Mouse (Mus musculus): ENCODE data around the gene Cadm1. TPM values are rescaled to one million over a fixed set of nuclear protein-coding genes. Genes with fewer than 3 reads are reported as not detected.

Gene Cadm1
- polyA plus RNA-seq, 1 experiment = 6.0 TPM

DNA sequence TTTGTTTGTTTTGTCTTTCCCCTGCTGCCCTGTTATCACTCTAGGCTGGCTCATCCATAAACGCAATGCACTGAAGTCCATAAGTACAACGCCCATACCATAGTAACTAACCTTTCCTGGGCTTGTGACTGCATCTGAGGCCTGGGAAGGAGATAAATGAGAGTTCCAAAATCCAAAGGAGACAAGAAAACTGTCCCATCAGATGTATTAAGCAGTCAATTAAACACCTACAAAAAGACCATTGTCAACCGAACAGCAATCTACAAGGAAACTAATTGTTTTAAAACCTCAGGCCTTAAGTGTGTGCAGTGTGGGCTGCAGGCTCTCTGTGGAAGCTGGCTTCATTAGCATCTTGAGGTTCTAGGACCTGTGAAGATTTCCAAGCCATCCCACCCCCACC lies 331.0 kb downstream of the Cadm1 start:
- H3K27me3 ChIP-seq (replicated peaks; ENCODE audit: control insufficient read depth, insufficient read depth, low read length) = no peaks in the 10 kb centered on the region
- H3K36me3 ChIP-seq (ENCODE audit: control insufficient read depth, insufficient read depth, low read length) = no peaks in the 10 kb centered on the region
- no peak for TF ChIP-seq POLR2A (IDR thresholded peaks at IDR 0.05; ENCODE audit: low read depth, low read length)
- TF ChIP-seq CTCF (conservative IDR thresholded peaks at IDR 0.05; ENCODE audit: insufficient read depth, insufficient read length, low read depth, low read length) = no peak
- no peak overlapping the region for H3K27ac ChIP-seq (ENCODE audit: insufficient read depth, low read depth, low read length)
- 85% methylated on average over 3 of the region's 3 CpGs for WGBS
- no peak overlapping the region for H3K4me3 ChIP-seq (ENCODE audit: insufficient read depth, low read depth, low read length)
- no peak for DNase-seq
- no peaks in the 10 kb centered on the region for H3K4me1 ChIP-seq (ENCODE audit: control insufficient read depth, insufficient read depth, low read length)

- no peaks in the 10 kb centered on the region for H3K36me3 ChIP-seq (ENCODE audit: control insufficient read depth, insufficient read depth, low read length)
- 80% methylated on average over 2 of the region's 2 CpGs for WGBS
- TF ChIP-seq POLR2A (IDR thresholded peaks at IDR 0.05; ENCODE audit: low read depth, low read length) (no peak), CTCF (conservative IDR thresholded peaks at IDR 0.05; ENCODE audit: insufficient read depth, insufficient read length, low read depth, low read length) (no peak)
- no peak overlapping the region for H3K4me3 ChIP-seq (ENCODE audit: insufficient read depth, low read depth, low read length)
- H3K27me3 ChIP-seq (replicated peaks; ENCODE audit: control insufficient read depth, insufficient read depth, low read length) = no peaks in the 10 kb centered on the region
- H3K4me1 ChIP-seq (ENCODE audit: control insufficient read depth, insufficient read depth, low read length) = no peaks in the 10 kb centered on the region
- no peak overlapping the region for H3K27ac ChIP-seq (ENCODE audit: insufficient read depth, low read depth, low read length)
- no peak for DNase-seq
Observed at GRCm38 (mm10) chr9:47861783-47862182, 331.8 kb downstream of the Cadm1 start.

DNA sequence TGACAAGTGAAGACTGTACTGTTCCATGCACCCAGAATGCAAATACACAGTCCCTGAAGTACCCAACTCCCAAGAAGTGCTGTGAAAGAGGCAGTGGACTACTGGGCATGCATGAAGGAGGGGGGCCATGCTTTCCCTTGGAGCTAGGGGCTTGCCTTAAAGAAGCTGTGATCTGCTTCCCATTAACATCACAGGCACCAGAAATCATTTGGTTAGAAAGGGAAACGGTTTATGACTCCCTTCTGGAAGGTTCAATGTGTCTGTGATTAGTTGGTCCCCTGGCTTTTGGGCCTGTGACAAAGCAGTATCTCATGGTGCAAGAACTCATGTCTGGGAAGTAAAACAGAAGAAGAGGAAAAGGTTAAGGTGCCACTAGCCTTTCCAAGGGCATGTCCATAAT lies 336.0 kb downstream of the Cadm1 start:
- Histone ChIP-seq H3K4me3 (ENCODE audit: insufficient read depth, low read depth, low read length) (no peak overlapping the region), H3K27me3 (replicated peaks; ENCODE audit: control insufficient read depth, insufficient read depth, low read length) (no peaks in the 10 kb centered on the region), H3K27ac (ENCODE audit: insufficient read depth, low read depth, low read length) (no peak overlapping the region), H3K36me3 (ENCODE audit: control insufficient read depth, insufficient read depth, low read length) (no peaks in the 10 kb centered on the region), H3K4me1 (ENCODE audit: control insufficient read depth, insufficient read depth, low read length) (no peaks in the 10 kb centered on the region)
- no peak for DNase-seq
- 29% methylated on average over 1 of the region's 1 CpGs for WGBS
- TF ChIP-seq POLR2A (IDR thresholded peaks at IDR 0.05; ENCODE audit: low read depth, low read length) (no peak), CTCF (conservative IDR thresholded peaks at IDR 0.05; ENCODE audit: insufficient read depth, insufficient read length, low read depth, low read length) (no peak)

DNA sequence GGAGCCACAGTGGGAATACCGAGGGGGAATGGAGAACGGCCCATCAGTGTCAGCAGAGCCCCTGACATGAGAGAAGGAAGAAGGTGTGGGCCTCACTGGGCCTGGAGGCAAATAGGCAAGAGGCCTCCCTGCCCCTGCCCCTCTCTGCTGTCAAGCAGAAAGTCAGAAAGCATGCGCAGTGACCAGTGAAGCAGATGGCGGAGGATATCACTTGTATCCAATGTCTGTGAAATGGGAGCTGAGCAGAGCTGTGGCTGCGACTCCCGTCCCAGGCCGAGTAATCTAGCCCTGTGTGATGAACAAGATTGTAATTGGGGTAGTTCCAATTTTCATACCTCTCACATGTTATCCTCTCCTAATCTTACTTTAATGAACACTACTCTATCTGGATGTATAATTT lies 337.5 kb downstream of the Cadm1 start:
- H3K27ac ChIP-seq (ENCODE audit: insufficient read depth, low read depth, low read length) = no peak overlapping the region
- no peak for TF ChIP-seq CTCF (conservative IDR thresholded peaks at IDR 0.05; ENCODE audit: insufficient read depth, insufficient read length, low read depth, low read length)
- TF ChIP-seq POLR2A (IDR thresholded peaks at IDR 0.05; ENCODE audit: low read depth, low read length) = no peak
- H3K36me3 ChIP-seq (ENCODE audit: control insufficient read depth, insufficient read depth, low read length) = no peaks in the 10 kb centered on the region
- DNase-seq = no peak
- 67% methylated on average over 7 of the region's 7 CpGs for WGBS
- H3K27me3 ChIP-seq (replicated peaks; ENCODE audit: control insufficient read depth, insufficient read depth, low read length) = no peaks in the 10 kb centered on the region
- no peaks in the 10 kb centered on the region for H3K4me1 ChIP-seq (ENCODE audit: control insufficient read depth, insufficient read depth, low read length)
- no peak overlapping the region for H3K4me3 ChIP-seq (ENCODE audit: insufficient read depth, low read depth, low read length)

- no peak for DNase-seq
- no peak overlapping the region for H3K27ac ChIP-seq (ENCODE audit: insufficient read depth, low read depth, low read length)
- H3K4me1 ChIP-seq (ENCODE audit: control insufficient read depth, insufficient read depth, low read length) = no peaks in the 10 kb centered on the region
- 79% methylated on average over 5 of the region's 5 CpGs for WGBS
- TF ChIP-seq POLR2A (IDR thresholded peaks at IDR 0.05; ENCODE audit: low read depth, low read length) (no peak), CTCF (conservative IDR thresholded peaks at IDR 0.05; ENCODE audit: insufficient read depth, insufficient read length, low read depth, low read length) (no peak)
- no peak overlapping the region for H3K4me3 ChIP-seq (ENCODE audit: insufficient read depth, low read depth, low read length)
- H3K27me3 ChIP-seq (replicated peaks; ENCODE audit: control insufficient read depth, insufficient read depth, low read length) = no peaks in the 10 kb centered on the region
- no peaks in the 10 kb centered on the region for H3K36me3 ChIP-seq (ENCODE audit: control insufficient read depth, insufficient read depth, low read length)
Observed at GRCm38 (mm10) chr9:47869661-47870060, 339.7 kb downstream of the Cadm1 start.

- H3K36me3 ChIP-seq (ENCODE audit: control insufficient read depth, insufficient read depth, low read length) = no peaks in the 10 kb centered on the region
- H3K27me3 ChIP-seq (replicated peaks; ENCODE audit: control insufficient read depth, insufficient read depth, low read length) = no peaks in the 10 kb centered on the region
- no peak overlapping the region for H3K4me3 ChIP-seq (ENCODE audit: insufficient read depth, low read depth, low read length)
- TF ChIP-seq CTCF (conservative IDR thresholded peaks at IDR 0.05; ENCODE audit: insufficient read depth, insufficient read length, low read depth, low read length) (no peak), POLR2A (IDR thresholded peaks at IDR 0.05; ENCODE audit: low read depth, low read length) (no peak)
- WGBS = 67% methylated on average over 10 of the region's 10 CpGs
- no peaks in the 10 kb centered on the region for H3K4me1 ChIP-seq (ENCODE audit: control insufficient read depth, insufficient read depth, low read length)
- no peak overlapping the region for H3K27ac ChIP-seq (ENCODE audit: insufficient read depth, low read depth, low read length)
- no peak for DNase-seq
Observed at GRCm38 (mm10) chr9:47876557-47877206, 346.7 kb downstream of the Cadm1 start.

DNA sequence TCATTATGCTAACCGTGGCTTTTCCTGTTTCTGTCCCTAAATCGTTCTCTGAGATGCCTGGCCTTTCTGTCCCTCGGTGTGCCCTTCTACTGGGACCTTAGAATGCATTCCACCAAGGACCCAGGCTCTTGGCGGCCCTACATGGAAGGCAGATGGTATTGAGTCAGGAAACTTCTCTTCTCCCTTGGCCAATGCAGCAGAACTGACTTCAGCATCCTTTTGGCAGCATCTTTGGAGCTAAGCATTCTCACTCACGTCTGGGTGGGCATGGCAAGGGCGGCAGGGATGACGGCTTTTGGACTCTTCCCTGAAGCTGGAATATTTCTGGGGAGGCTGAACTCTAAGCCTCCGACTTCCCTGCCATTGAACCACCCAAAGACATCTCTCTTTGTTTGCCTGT lies 350.2 kb downstream of the Cadm1 start:
- H3K27me3 ChIP-seq (replicated peaks; ENCODE audit: control insufficient read depth, insufficient read depth, low read length) = no peaks in the 10 kb centered on the region
- H3K4me1 ChIP-seq (ENCODE audit: control insufficient read depth, insufficient read depth, low read length) = no peaks in the 10 kb centered on the region
- no peak for DNase-seq
- H3K4me3 ChIP-seq (ENCODE audit: insufficient read depth, low read depth, low read length) = no peak overlapping the region
- whole genome bisulfite sequencing = 84% methylated on average over 8 of the region's 8 CpGs
- no peaks in the 10 kb centered on the region for H3K36me3 ChIP-seq (ENCODE audit: control insufficient read depth, insufficient read depth, low read length)
- no peak for TF ChIP-seq POLR2A (IDR thresholded peaks at IDR 0.05; ENCODE audit: low read depth, low read length)
- TF ChIP-seq CTCF (conservative IDR thresholded peaks at IDR 0.05; ENCODE audit: insufficient read depth, insufficient read length, low read depth, low read length) = no peak
- H3K27ac ChIP-seq (ENCODE audit: insufficient read depth, low read depth, low read length) = no peak overlapping the region

All from kidney, adult 2 months (tissue).